ENCODE assay signal across 14 mouse cellular contexts in genomic region chr1:194756409-194756808, GRCm38 (mm10).
A peak's percentile ranks its signal among the peaks of the same experiment; 100 is the strongest.
DNase-seq lines count a peak whose midpoint lies in the region; ATAC-seq and TF ChIP-seq lines count a peak whose summit lies in the region.
"Had no signal": no experiment of that assay in that cellular context is flagged by ENCODE, and none has a peak within 500 bp of the region (broad histone marks: within the 10 kb centered on the region; RNA-seq: fewer than 3 reads in every experiment).

No protein-coding gene starts in this region.

- no peak overlapping the region for H3K4me2 ChIP-seq in embryonic facial prominence, embryonic 14.5 days (ENCODE audit: low read depth, low read length)
- no peak overlapping the region for H3K4me2 ChIP-seq in kidney, embryonic 14.5 days (replicated peaks; ENCODE audit: low read depth, low read length)
- no peak overlapping the region for H3K4me2 ChIP-seq in neural tube, embryonic 11.5 days (ENCODE audit: low read depth)
- no peak overlapping the region for H3K4me2 ChIP-seq in neural tube, embryonic 15.5 days
- H3K4me2 ChIP-seq: limb, embryonic 15.5 days; midbrain, embryonic 12.5 days had no signal

- TF ChIP-seq CTCF in kidney, adult 2 months (conservative IDR thresholded peaks at IDR 0.05; ENCODE audit: insufficient read depth, insufficient read length, low read depth, low read length), result no peak

- peaks cover 38% of the 10 kb centered on the region for H3K36me3 ChIP-seq in embryonic facial prominence, embryonic 14.5 days (ENCODE audit: control insufficient read depth, insufficient read depth, low read length)
- peaks cover 49% of the 10 kb centered on the region for H3K36me3 ChIP-seq in embryonic facial prominence, embryonic 10.5 days (replicated peaks)
- H3K36me3 ChIP-seq in kidney, adult 2 months (ENCODE audit: control insufficient read depth, insufficient read depth, low read length), result peaks cover 3% of the 10 kb centered on the region; the same call in 1 of the 2 replicates
- no peaks in the 10 kb centered on the region; the same call in 1 of the 2 replicates for H3K36me3 ChIP-seq in kidney, embryonic 14.5 days (ENCODE audit: control insufficient read depth, insufficient read depth, low read length)
- no peaks in the 10 kb centered on the region for H3K36me3 ChIP-seq in neural tube, embryonic 11.5 days (ENCODE audit: control insufficient read depth, insufficient read depth, low read length)
- H3K36me3 ChIP-seq in neural tube, embryonic 15.5 days, result peaks cover 60% of the 10 kb centered on the region

- no peak overlapping the region for H3K4me3 ChIP-seq in embryonic facial prominence, embryonic 14.5 days (ENCODE audit: low read depth, low read length)
- no peak overlapping the region for H3K4me3 ChIP-seq in embryonic facial prominence, embryonic 10.5 days
- no peak overlapping the region for H3K4me3 ChIP-seq in kidney, adult 2 months (ENCODE audit: insufficient read depth, low read depth, low read length)
- H3K4me3 ChIP-seq in kidney, embryonic 14.5 days (ENCODE audit: low read length), result no peak overlapping the region
- no peak overlapping the region for H3K4me3 ChIP-seq in neural tube, embryonic 11.5 days (ENCODE audit: low read depth, low read length)
- H3K4me3 ChIP-seq in neural tube, embryonic 15.5 days (replicated peaks), result no peak overlapping the region
- H3K4me3 ChIP-seq: forebrain, embryonic 10.5 days; limb, embryonic 15.5 days; midbrain, embryonic 12.5 days had no signal

- 81% methylated on average over 2 of the region's 2 CpGs for WGBS in embryonic facial prominence, embryonic 14.5 days
- WGBS in embryonic facial prominence, embryonic 10.5 days, result 76% methylated on average over 2 of the region's 2 CpGs
- WGBS in kidney, adult 2 months, result 91% methylated on average over 2 of the region's 2 CpGs
- WGBS in kidney, embryonic 14.5 days, result 74% methylated on average over 2 of the region's 2 CpGs
- WGBS in neural tube, embryonic 11.5 days, result 76% methylated on average over 2 of the region's 2 CpGs
- 50% methylated on average over 2 of the region's 2 CpGs for WGBS in neural tube, embryonic 15.5 days

- peak; percentile 47; the same call in 1 of the 2 replicates for ATAC-seq in embryonic facial prominence, embryonic 14.5 days (ENCODE audit: low read depth)
- no peak for ATAC-seq in kidney, embryonic 14.5 days (ENCODE audit: low FRiP score, low TSS enrichment)
- ATAC-seq in neural tube, embryonic 11.5 days (ENCODE audit: insufficient read depth, low FRiP score, low TSS enrichment), result peak; percentile 24; the same call in 1 of the 2 replicates
- ATAC-seq in neural tube, embryonic 15.5 days (ENCODE audit: low FRiP score), result no peak
- no peak for ATAC-seq in monocyte, adult 5-6 weeks (replicated peaks; ENCODE audit: insufficient number of reproducible peaks, low FRiP score, low TSS enrichment, poor library complexity, severe bottlenecking)
- ATAC-seq: inflammation-experienced regulatory T-cells, adult 6 months had no signal

- H3K9me3 ChIP-seq in embryonic facial prominence, embryonic 14.5 days (ENCODE audit: control insufficient read depth, low read length), result no peaks in the 10 kb centered on the region
- no peaks in the 10 kb centered on the region for H3K9me3 ChIP-seq in embryonic facial prominence, embryonic 10.5 days
- H3K9me3 ChIP-seq in kidney, embryonic 14.5 days (ENCODE audit: control insufficient read depth, low read length), result no peaks in the 10 kb centered on the region
- no peaks in the 10 kb centered on the region for H3K9me3 ChIP-seq in neural tube, embryonic 11.5 days (ENCODE audit: control insufficient read depth, low read length)
- no peaks in the 10 kb centered on the region for H3K9me3 ChIP-seq in neural tube, embryonic 15.5 days (replicated peaks)
- H3K9me3 ChIP-seq: forebrain, embryonic 10.5 days; limb, embryonic 15.5 days; midbrain, embryonic 12.5 days had no signal

- H3K9ac ChIP-seq in embryonic facial prominence, embryonic 14.5 days (ENCODE audit: low read depth, low read length), result no peak overlapping the region
- no peak overlapping the region for H3K9ac ChIP-seq in kidney, embryonic 14.5 days (ENCODE audit: low read depth, low read length)
- H3K9ac ChIP-seq in neural tube, embryonic 11.5 days (ENCODE audit: low read length), result no peak overlapping the region
- H3K9ac ChIP-seq in neural tube, embryonic 15.5 days (replicated peaks), result no peak overlapping the region
- H3K9ac ChIP-seq: limb, embryonic 15.5 days; midbrain, embryonic 12.5 days had no signal

- TF ChIP-seq POLR2A in kidney, adult 2 months (IDR thresholded peaks at IDR 0.05; ENCODE audit: low read depth, low read length), result no peak

- peaks cover 3% of the 10 kb centered on the region; the same call in 1 of the 2 replicates for H3K4me1 ChIP-seq in embryonic facial prominence, embryonic 14.5 days (ENCODE audit: control insufficient read depth, insufficient read depth, low read length)
- no peaks in the 10 kb centered on the region for H3K4me1 ChIP-seq in embryonic facial prominence, embryonic 10.5 days
- H3K4me1 ChIP-seq in kidney, adult 2 months (ENCODE audit: control insufficient read depth, insufficient read depth, low read length), result no peaks in the 10 kb centered on the region
- H3K4me1 ChIP-seq in kidney, embryonic 14.5 days (ENCODE audit: control insufficient read depth, insufficient read depth, low read length), result no peaks in the 10 kb centered on the region
- H3K4me1 ChIP-seq in neural tube, embryonic 11.5 days (ENCODE audit: control insufficient read depth, insufficient read depth, low read length), result peaks cover 4% of the 10 kb centered on the region; the same call in 1 of the 2 replicates
- H3K4me1 ChIP-seq in neural tube, embryonic 15.5 days, result no peaks in the 10 kb centered on the region
- H3K4me1 ChIP-seq: forebrain, embryonic 10.5 days; limb, embryonic 15.5 days; midbrain, embryonic 12.5 days had no signal

- H3K27me3 ChIP-seq in embryonic facial prominence, embryonic 14.5 days (replicated peaks; ENCODE audit: control insufficient read depth, insufficient read depth, low read length), result no peaks in the 10 kb centered on the region
- H3K27me3 ChIP-seq in embryonic facial prominence, embryonic 10.5 days (replicated peaks; ENCODE audit: low read depth, poor library complexity, severe bottlenecking), result no peaks in the 10 kb centered on the region
- no peaks in the 10 kb centered on the region for H3K27me3 ChIP-seq in kidney, adult 2 months (replicated peaks; ENCODE audit: control insufficient read depth, insufficient read depth, low read length)
- no peaks in the 10 kb centered on the region for H3K27me3 ChIP-seq in kidney, embryonic 14.5 days (ENCODE audit: control insufficient read depth, insufficient read depth, low read length)
- H3K27me3 ChIP-seq in neural tube, embryonic 11.5 days (ENCODE audit: control insufficient read depth, insufficient read depth, low read length), result no peaks in the 10 kb centered on the region
- H3K27me3 ChIP-seq in neural tube, embryonic 15.5 days (replicated peaks), result no peaks in the 10 kb centered on the region
- H3K27me3 ChIP-seq: limb, embryonic 15.5 days; midbrain, embryonic 12.5 days had no signal

- peak; percentile 41 for DNase-seq in embryonic facial prominence, embryonic 14.5 days (ENCODE audit: low spot score)
- no peak for DNase-seq in embryonic facial prominence, embryonic 10.5 days (ENCODE audit: low spot score)
- peak; percentile 10 for DNase-seq in kidney, adult 2 months
- no peak for DNase-seq in neural tube, embryonic 11.5 days (ENCODE audit: low spot score)
- DNase-seq in skeletal muscle tissue, adult 2 months (ENCODE audit: low read depth, low spot score), result peak; percentile 36
- DNase-seq: cerebellum, adult 9-11 months; right cerebral cortex, adult 18-20 months had no signal

- H3K27ac ChIP-seq in embryonic facial prominence, embryonic 14.5 days (replicated peaks; ENCODE audit: low read depth, low read length), result no peak overlapping the region
- H3K27ac ChIP-seq in embryonic facial prominence, embryonic 10.5 days (replicated peaks), result no peak overlapping the region
- H3K27ac ChIP-seq in kidney, adult 2 months (ENCODE audit: insufficient read depth, low read depth, low read length), result no peak overlapping the region
- H3K27ac ChIP-seq in kidney, embryonic 14.5 days (ENCODE audit: low read depth, low read length), result no peak overlapping the region
- no peak overlapping the region for H3K27ac ChIP-seq in neural tube, embryonic 11.5 days (ENCODE audit: low read depth, low read length)
- H3K27ac ChIP-seq in neural tube, embryonic 15.5 days (replicated peaks), result no peak overlapping the region
- H3K27ac ChIP-seq: forebrain, embryonic 10.5 days; limb, embryonic 15.5 days; midbrain, embryonic 12.5 days had no signal

Comparison
In these comparisons a context has a peak if more than half of its experiments do, and no peak if none do; other contexts are left out.
1. ATAC-seq: peak in embryonic facial prominence, embryonic 14.5 days (single experiment) and neural tube, embryonic 11.5 days (single experiment); none in kidney, embryonic 14.5 days (single experiment), neural tube, embryonic 15.5 days (single experiment) and monocyte, adult 5-6 weeks (single experiment).
2. DNase-seq: peak in embryonic facial prominence, embryonic 14.5 days (single experiment), kidney, adult 2 months (single experiment) and skeletal muscle tissue, adult 2 months (single experiment); none in embryonic facial prominence, embryonic 10.5 days (single experiment) and neural tube, embryonic 11.5 days (single experiment).